Mouse (Mus musculus): ENCODE measurements at regions not wholly inside any gene's neighbourhood (a gene's known extent, or its start where the extent isn't known, plus 50 kb on each side); places are given as distances from the start of the nearest gene placed in this dataset.

- Histone ChIP-seq H3K9ac (ENCODE audit: low read depth, low read length) (no peak overlapping the region), H3K4me3 (ENCODE audit: low read depth, low read length) (no peak overlapping the region), H3K27ac (ENCODE audit: low read depth, low read length) (no peak overlapping the region), H3K4me2 (no peak overlapping the region), H3K9me3 (ENCODE audit: control insufficient read depth, low read length) (no peaks in the 10 kb centered on the region), H3K27me3 (replicated peaks; ENCODE audit: control insufficient read depth, insufficient read depth, low read length) (no peaks in the 10 kb centered on the region), H3K36me3 (ENCODE audit: control insufficient read depth, insufficient read depth, low read length) (no peaks in the 10 kb centered on the region), H3K4me1 (replicated peaks; ENCODE audit: control insufficient read depth, insufficient read depth, low read length) (no peaks in the 10 kb centered on the region)
- WGBS = 81% methylated on average over 5 of the region's 5 CpGs
- ATAC-seq (replicated peaks; ENCODE audit: low FRiP score) (no peak), DNase-seq (ENCODE audit: low spot score) (no peak)
Observed at GRCm38 (mm10) chr15:50942429-50942828, 2942.3 kb upstream of the Gm7489 start.

GRCm38 (mm10) chr15:50944976-50945375, 2939.7 kb upstream of the Gm7489 start:
- no peaks in the 10 kb centered on the region for H3K9me3 ChIP-seq (ENCODE audit: control insufficient read depth, low read length)
- 91% methylated on average over 4 of the region's 4 CpGs for WGBS
- no peak overlapping the region for H3K27ac ChIP-seq (ENCODE audit: low read depth, low read length)
- no peak overlapping the region for H3K4me2 ChIP-seq
- DNase-seq (ENCODE audit: low spot score) (no peak), ATAC-seq (replicated peaks; ENCODE audit: low FRiP score) (no peak)
- no peak overlapping the region for H3K4me3 ChIP-seq (ENCODE audit: low read depth, low read length)
- no peak overlapping the region for H3K9ac ChIP-seq (ENCODE audit: low read depth, low read length)
- no peaks in the 10 kb centered on the region for H3K27me3 ChIP-seq (replicated peaks; ENCODE audit: control insufficient read depth, insufficient read depth, low read length)
- no peaks in the 10 kb centered on the region for H3K36me3 ChIP-seq (ENCODE audit: control insufficient read depth, insufficient read depth, low read length)
- no peaks in the 10 kb centered on the region for H3K4me1 ChIP-seq (replicated peaks; ENCODE audit: control insufficient read depth, insufficient read depth, low read length)

- DNase-seq (ENCODE audit: low spot score) (no peak), ATAC-seq (replicated peaks; ENCODE audit: low FRiP score) (no peak)
- no peak overlapping the region for H3K4me2 ChIP-seq
- no peak overlapping the region for H3K9ac ChIP-seq (ENCODE audit: low read depth, low read length)
- H3K36me3 ChIP-seq (ENCODE audit: control insufficient read depth, insufficient read depth, low read length) = no peaks in the 10 kb centered on the region
- no peak overlapping the region for H3K27ac ChIP-seq (ENCODE audit: low read depth, low read length)
- no peak overlapping the region for H3K4me3 ChIP-seq (ENCODE audit: low read depth, low read length)
- H3K4me1 ChIP-seq (replicated peaks; ENCODE audit: control insufficient read depth, insufficient read depth, low read length) = no peaks in the 10 kb centered on the region
- H3K9me3 ChIP-seq (ENCODE audit: control insufficient read depth, low read length) = no peaks in the 10 kb centered on the region
- 83% methylated on average over 3 of the region's 3 CpGs for WGBS
- no peaks in the 10 kb centered on the region for H3K27me3 ChIP-seq (replicated peaks; ENCODE audit: control insufficient read depth, insufficient read depth, low read length)
Observed at GRCm38 (mm10) chr15:50959109-50959508, 2925.6 kb upstream of the Gm7489 start.

GRCm38 (mm10) chr15:50963606-50964005, 2921.1 kb upstream of the Gm7489 start:
- WGBS = 80% methylated on average over 5 of the region's 5 CpGs
- no peaks in the 10 kb centered on the region for H3K36me3 ChIP-seq (ENCODE audit: control insufficient read depth, insufficient read depth, low read length)
- ATAC-seq (replicated peaks; ENCODE audit: low FRiP score) (no peak), DNase-seq (ENCODE audit: low spot score) (no peak)
- H3K4me1 ChIP-seq (replicated peaks; ENCODE audit: control insufficient read depth, insufficient read depth, low read length) = no peaks in the 10 kb centered on the region
- H3K4me3 ChIP-seq (ENCODE audit: low read depth, low read length) = no peak overlapping the region
- no peak overlapping the region for H3K9ac ChIP-seq (ENCODE audit: low read depth, low read length)
- H3K27me3 ChIP-seq (replicated peaks; ENCODE audit: control insufficient read depth, insufficient read depth, low read length) = no peaks in the 10 kb centered on the region
- no peaks in the 10 kb centered on the region for H3K9me3 ChIP-seq (ENCODE audit: control insufficient read depth, low read length)
- H3K27ac ChIP-seq (ENCODE audit: low read depth, low read length) = no peak overlapping the region
- H3K4me2 ChIP-seq = no peak overlapping the region

GRCm38 (mm10) chr15:50964236-50964635, 2920.5 kb upstream of the Gm7489 start:
- Histone ChIP-seq H3K4me3 (ENCODE audit: low read depth, low read length) (no peak overlapping the region), H3K36me3 (ENCODE audit: control insufficient read depth, insufficient read depth, low read length) (no peaks in the 10 kb centered on the region), H3K4me2 (no peak overlapping the region), H3K27me3 (replicated peaks; ENCODE audit: control insufficient read depth, insufficient read depth, low read length) (no peaks in the 10 kb centered on the region), H3K4me1 (replicated peaks; ENCODE audit: control insufficient read depth, insufficient read depth, low read length) (no peaks in the 10 kb centered on the region), H3K9ac (ENCODE audit: low read depth, low read length) (no peak overlapping the region), H3K27ac (ENCODE audit: low read depth, low read length) (no peak overlapping the region), H3K9me3 (ENCODE audit: control insufficient read depth, low read length) (no peaks in the 10 kb centered on the region)
- DNase-seq (ENCODE audit: low spot score) (no peak), ATAC-seq (replicated peaks; ENCODE audit: low FRiP score) (no peak)
- 73% methylated on average over 2 of the region's 2 CpGs for WGBS

GRCm38 (mm10) chr15:50967176-50967575, 2917.5 kb upstream of the Gm7489 start:
- Histone ChIP-seq H3K4me1 (replicated peaks; ENCODE audit: control insufficient read depth, insufficient read depth, low read length) (no peaks in the 10 kb centered on the region), H3K27me3 (replicated peaks; ENCODE audit: control insufficient read depth, insufficient read depth, low read length) (no peaks in the 10 kb centered on the region), H3K9ac (ENCODE audit: low read depth, low read length) (no peak overlapping the region), H3K4me2 (no peak overlapping the region), H3K27ac (ENCODE audit: low read depth, low read length) (no peak overlapping the region), H3K9me3 (ENCODE audit: control insufficient read depth, low read length) (no peaks in the 10 kb centered on the region), H3K4me3 (ENCODE audit: low read depth, low read length) (no peak overlapping the region), H3K36me3 (ENCODE audit: control insufficient read depth, insufficient read depth, low read length) (no peaks in the 10 kb centered on the region)
- no peak for ATAC-seq (replicated peaks; ENCODE audit: low FRiP score)
- 58% methylated on average over 2 of the region's 2 CpGs for WGBS
- no peak for DNase-seq (ENCODE audit: low spot score)

- WGBS = 76% methylated on average over 4 of the region's 4 CpGs
- H3K4me2 ChIP-seq = no peak overlapping the region
Observed at GRCm38 (mm10) chr15:50970637-50971036, 2914.1 kb upstream of the Gm7489 start.

GRCm38 (mm10) chr15:50972593-50972992, 2912.1 kb upstream of the Gm7489 start:
- H3K27ac ChIP-seq (ENCODE audit: low read depth, low read length) = no peak overlapping the region
- no peaks in the 10 kb centered on the region for H3K27me3 ChIP-seq (replicated peaks; ENCODE audit: control insufficient read depth, insufficient read depth, low read length)
- H3K9ac ChIP-seq (ENCODE audit: low read depth, low read length) = no peak overlapping the region
- H3K4me1 ChIP-seq (replicated peaks; ENCODE audit: control insufficient read depth, insufficient read depth, low read length) = no peaks in the 10 kb centered on the region
- H3K4me3 ChIP-seq (ENCODE audit: low read depth, low read length) = no peak overlapping the region
- no peak overlapping the region for H3K4me2 ChIP-seq
- H3K36me3 ChIP-seq (ENCODE audit: control insufficient read depth, insufficient read depth, low read length) = no peaks in the 10 kb centered on the region
- no peak for DNase-seq (ENCODE audit: low spot score)
- H3K9me3 ChIP-seq (ENCODE audit: control insufficient read depth, low read length) = no peaks in the 10 kb centered on the region
- no peak for ATAC-seq (replicated peaks; ENCODE audit: low FRiP score)
- whole genome bisulfite sequencing = 87% methylated on average over 13 of the region's 13 CpGs

More at GRCm38 (mm10) chr15:50970637-50971036, 2914.1 kb upstream of the Gm7489 start:
- Histone ChIP-seq H3K27ac (ENCODE audit: low read depth, low read length) (no peak overlapping the region), H3K9me3 (ENCODE audit: control insufficient read depth, low read length) (no peaks in the 10 kb centered on the region), H3K36me3 (ENCODE audit: control insufficient read depth, insufficient read depth, low read length) (no peaks in the 10 kb centered on the region), H3K4me1 (replicated peaks; ENCODE audit: control insufficient read depth, insufficient read depth, low read length) (no peaks in the 10 kb centered on the region), H3K4me3 (ENCODE audit: low read depth, low read length) (no peak overlapping the region), H3K27me3 (replicated peaks; ENCODE audit: control insufficient read depth, insufficient read depth, low read length) (no peaks in the 10 kb centered on the region), H3K9ac (ENCODE audit: low read depth, low read length) (no peak overlapping the region)
- no peak for DNase-seq (ENCODE audit: low spot score)
- ATAC-seq (replicated peaks; ENCODE audit: low FRiP score) = no peak

- Histone ChIP-seq H3K9me3 (ENCODE audit: control insufficient read depth, low read length) (no peaks in the 10 kb centered on the region), H3K4me2 (no peak overlapping the region), H3K4me3 (ENCODE audit: low read depth, low read length) (no peak overlapping the region), H3K36me3 (ENCODE audit: control insufficient read depth, insufficient read depth, low read length) (no peaks in the 10 kb centered on the region), H3K9ac (ENCODE audit: low read depth, low read length) (no peak overlapping the region), H3K27me3 (replicated peaks; ENCODE audit: control insufficient read depth, insufficient read depth, low read length) (no peaks in the 10 kb centered on the region), H3K27ac (ENCODE audit: low read depth, low read length) (no peak overlapping the region), H3K4me1 (replicated peaks; ENCODE audit: control insufficient read depth, insufficient read depth, low read length) (no peaks in the 10 kb centered on the region)
- DNase-seq (ENCODE audit: low spot score) (no peak), ATAC-seq (replicated peaks; ENCODE audit: low FRiP score) (no peak)
- WGBS = 72% methylated on average over 9 of the region's 9 CpGs
Observed at GRCm38 (mm10) chr15:50974002-50974754, 2910.5 kb upstream of the Gm7489 start.

All from liver, embryonic 11.5 days (tissue).